Mouse (Mus musculus) heart, postnatal 36 days (tissue): Measurements from ENCODE around the gene Evx2. TPM values are rescaled to one million over a fixed set of nuclear protein-coding genes. Genes with fewer than 3 reads are reported as not detected.

Source experiments
- DNase-seq, 2 experiments: peaks; one replicate each; pipeline ENCODE4 v3.0.0; 2021 to 2022
- intact Hi-C: fragments of 180-260 bp; cut with DNase I; formaldehyde crosslinking; loops from one replicate; pipeline ENCODE4 v1.15.1; 2025
- microRNA-seq, 2 experiments: library from miRNA; unstranded; fragments of <30 nt; microRNA quantifications; one replicate each; pipeline ENCODE4 v1.2.0; 2021; ENCODE audit warnings: borderline number of aligned reads in 2 of 2
- total RNA-seq, 2 experiments: library from RNA; stranded (reverse); gene quantifications; 2 replicates each; pipeline ENCODE4 v1.2.3; 2021

Gene Evx2
- total RNA-seq, 2 experiments from 2014 or later: not detected

GRCm38 (mm10) chr2:74653781-74654535 is 5.4 kb downstream of the Evx2 start:
- intact Hi-C loops: loop anchor here (5.0 kb wide), 1 partner anchor 83 kb away; no protein-coding TSS in a partner anchor
- no peak for DNase-seq

DNA sequence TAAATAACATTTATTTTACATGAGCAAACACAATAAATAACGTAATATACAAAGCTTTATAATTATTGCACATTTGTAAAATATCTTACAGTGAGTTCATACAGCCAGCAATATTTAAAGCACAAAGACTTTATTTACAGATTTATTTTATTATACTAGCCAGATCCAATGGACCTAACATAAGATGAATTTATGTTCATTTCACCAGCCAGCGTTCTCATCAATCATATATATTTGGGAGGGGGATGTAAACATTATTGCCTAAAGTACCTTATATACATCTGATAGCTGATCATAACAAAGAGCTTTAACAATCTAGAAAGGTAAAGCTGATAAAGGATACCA is 6.4 kb downstream of the Evx2 start:
- DNase-seq: no peak
- intact Hi-C loops: loop anchor here (5.0 kb wide), 1 partner anchor 84 kb away; no protein-coding TSS in a partner anchor

- intact Hi-C loops: no loop called here
- no peak for DNase-seq
These were observed 12.1 kb downstream of the Evx2 start for GRCm38 (mm10) chr2:74647082-74647864.

DNA sequence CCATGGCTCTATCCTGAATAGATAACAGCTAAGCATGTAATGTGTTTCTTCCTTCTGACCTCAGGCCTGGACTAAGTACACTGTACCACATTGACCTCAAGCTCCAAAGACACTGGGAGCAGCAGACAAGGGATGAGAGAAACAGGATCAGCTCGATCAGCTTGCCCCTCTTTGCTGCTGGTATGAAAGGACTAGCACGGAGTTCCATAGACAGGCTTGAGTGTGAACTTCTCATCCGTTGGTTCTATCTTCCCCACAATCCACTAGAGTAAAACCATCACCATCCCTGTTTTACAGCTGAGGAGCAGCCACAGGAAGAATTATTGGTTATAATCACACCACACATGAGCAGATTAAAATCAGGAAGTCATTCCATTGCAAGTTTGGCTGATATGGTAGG is 13.7 kb downstream of the Evx2 start:
- intact Hi-C loops: no loop called here
- DNase-seq: no peak

DNA sequence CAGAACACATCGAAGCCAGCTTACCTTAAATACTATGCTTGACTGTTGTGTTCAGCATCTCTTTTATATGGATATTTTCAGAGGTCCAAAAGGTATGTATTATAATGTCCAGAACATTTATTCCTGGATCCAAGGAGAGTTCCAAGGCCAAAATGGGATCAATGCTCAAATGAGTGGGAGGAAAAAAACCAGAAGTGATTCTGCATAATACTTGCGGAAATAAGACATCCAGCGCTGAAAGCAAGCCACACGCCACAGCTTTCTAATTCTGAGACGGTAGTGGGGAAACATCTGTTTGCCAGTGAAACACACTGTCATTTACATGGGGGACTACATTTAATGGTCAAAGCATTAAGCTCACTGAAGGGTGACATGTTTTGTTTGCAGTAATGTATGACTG is 16.9 kb downstream of the Evx2 start:
- intact Hi-C loops: no loop called here
- no peak for DNase-seq

- intact Hi-C loops: no loop called here
- DNase-seq: no peak
These were observed 23.9 kb downstream of the Evx2 start for GRCm38 (mm10) chr2:74635412-74635811.

GRCm38 (mm10) chr2:74620368-74620767 is 39.0 kb downstream of the Evx2 start:
- intact Hi-C loops: no loop called here
- no peak for DNase-seq

DNA sequence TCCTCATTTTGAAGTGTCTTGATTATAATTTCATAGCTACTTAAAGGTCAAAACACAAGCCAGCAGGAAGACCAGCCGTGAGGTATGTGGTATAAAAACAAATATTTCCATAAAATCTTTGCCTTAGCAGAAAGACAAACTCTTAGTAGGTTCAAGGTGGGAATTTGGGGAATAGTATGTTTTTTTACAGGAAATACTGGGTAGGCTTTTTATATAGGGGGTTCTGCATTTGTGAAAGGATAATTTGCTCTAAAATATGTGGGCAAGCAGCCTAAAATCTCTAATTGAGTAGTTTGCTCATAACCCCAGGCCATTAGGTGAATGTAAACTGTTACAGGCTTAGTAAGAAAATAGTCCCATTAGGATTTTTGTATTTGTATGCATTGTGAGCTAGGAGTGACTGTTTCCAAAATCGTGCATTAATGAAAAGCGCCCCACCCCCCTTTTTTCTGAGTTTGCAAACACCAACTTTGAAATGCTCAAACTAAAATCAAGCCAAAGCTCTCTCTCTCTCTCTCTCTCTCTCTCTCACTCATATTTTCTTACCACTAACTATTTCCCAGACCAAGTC is 39.6 kb downstream of the Evx2 start:
- no peak for DNase-seq

DNA sequence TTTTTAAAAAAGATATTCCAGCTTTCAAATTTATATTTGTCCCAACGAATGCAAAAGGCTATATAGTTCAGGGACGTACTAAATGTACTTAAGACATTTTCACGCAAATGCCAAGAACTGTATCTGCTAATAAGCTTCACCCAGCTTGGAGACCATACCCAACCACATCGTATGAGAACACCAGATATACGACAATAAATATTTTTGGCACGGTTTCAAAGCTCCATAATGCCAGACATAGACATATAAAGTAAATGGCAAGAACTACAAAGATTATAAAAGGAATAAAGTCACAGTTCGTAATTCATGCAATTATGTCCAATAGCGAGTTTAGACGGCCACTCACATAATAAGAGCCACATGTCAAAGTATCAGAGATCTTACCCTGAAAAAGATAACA is 41.7 kb downstream of the Evx2 start:
- DNase-seq: no peak
- intact Hi-C loops: no loop called here

More for the DNA sequence above, 39.6 kb downstream of the Evx2 start:
- intact Hi-C loops: no loop called here

GRCm38 (mm10) chr2:74611406-74611805 is 48.0 kb downstream of the Evx2 start:
- DNase-seq: no peak
- intact Hi-C loops: no loop called here

DNA sequence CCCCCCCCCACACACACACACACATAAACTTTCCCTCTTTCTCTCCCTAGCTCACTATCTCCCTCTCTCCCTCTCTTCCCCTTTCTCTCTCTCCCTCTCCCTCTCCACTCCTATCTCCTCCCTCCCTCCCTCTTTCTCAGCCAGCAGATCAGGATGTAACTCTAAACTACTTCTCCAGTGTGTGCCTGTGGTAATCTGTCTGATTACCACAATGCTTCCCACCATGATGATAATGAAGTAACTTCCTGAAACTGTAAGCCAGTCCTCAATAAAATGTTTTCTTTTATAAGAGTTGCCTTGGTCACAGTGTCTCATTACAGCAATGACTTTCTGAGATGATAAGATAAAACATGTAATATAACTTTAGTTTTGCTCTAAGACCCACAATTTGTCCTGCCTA is 50.0 kb downstream of the Evx2 start:
- intact Hi-C loops: no loop called here
- no peak for DNase-seq

- intact Hi-C loops: no loop called here
These were observed 53.1 kb downstream of the Evx2 start for GRCm38 (mm10) chr2:74606087-74606760.

DNA sequence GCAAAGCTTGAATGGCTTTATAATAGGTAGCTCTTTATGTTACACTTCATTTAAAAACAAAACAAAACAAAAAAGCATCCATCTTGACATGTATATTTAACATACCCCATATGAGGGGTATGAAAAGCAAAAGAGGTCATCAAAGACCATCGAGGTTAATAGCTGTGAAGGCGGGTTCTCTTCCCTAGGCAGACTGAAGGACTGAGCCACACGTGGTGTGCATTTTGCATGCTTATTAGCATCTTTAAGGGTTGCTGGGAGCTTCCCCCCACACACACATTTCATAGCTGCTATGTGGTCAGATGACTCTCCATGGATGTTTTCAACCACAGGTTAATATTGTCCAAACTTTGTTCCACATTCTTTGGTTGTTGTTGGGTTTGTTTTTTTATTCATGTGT is 55.3 kb downstream of the Evx2 start:
- intact Hi-C loops: no loop called here
- DNase-seq: no peak

More at GRCm38 (mm10) chr2:74606087-74606760, 53.1 kb downstream of the Evx2 start:
- no peak for DNase-seq

Small RNA genes within 50 kb of the gene (microRNA-seq; reads per million reads assigned to microRNA genes)
- 0 reads per million in 2 experiments for gene Gm44463

Other genes starting within 250 kb of the Evx2 start
- 10 to 100 TPM; 19.4 to 19.9 TPM for gene Lnpk, start 80.1 kb downstream of the Evx2 start, total RNA-seq
- not detected for gene Hoxd13, start 8.8 kb upstream of the Evx2 start, total RNA-seq
- gene Hoxd12, start 15.5 kb upstream of the Evx2 start, total RNA-seq: not detected
- gene Hoxd11, start 20.0 kb upstream of the Evx2 start, total RNA-seq: not detected
- under 1 TPM in 1 of 2 experiments, not detected in 1; 0.22 TPM for gene Hoxd10, start 32.4 kb upstream of the Evx2 start, total RNA-seq
- gene Hoxd9, start 38.2 kb upstream of the Evx2 start, total RNA-seq: under 1 TPM; 0.36 to 0.41 TPM
- 1 to 10 TPM; 1.1 to 1.3 TPM for gene Hoxd8, start 45.1 kb upstream of the Evx2 start, total RNA-seq
- not detected for gene Hoxd3, start 52.4 kb upstream of the Evx2 start, total RNA-seq
- under 1 TPM; 0.19 to 0.28 TPM for gene Hoxd4, start 52.4 kb upstream of the Evx2 start, total RNA-seq
- not detected for gene Gm28230, start 67.2 kb upstream of the Evx2 start, total RNA-seq
- gene Hoxd1, start 103.4 kb upstream of the Evx2 start, total RNA-seq: not detected
- 100 to 1,000 TPM; 115 to 121 TPM for gene Mtx2, start 166.2 kb upstream of the Evx2 start, total RNA-seq